Mouse (Mus musculus): ENCODE measurements at regions not wholly inside any gene's neighbourhood (a gene's known extent, or its start where the extent isn't known, plus 50 kb on each side); places are given as distances from the start of the nearest gene placed in this dataset.

DNA sequence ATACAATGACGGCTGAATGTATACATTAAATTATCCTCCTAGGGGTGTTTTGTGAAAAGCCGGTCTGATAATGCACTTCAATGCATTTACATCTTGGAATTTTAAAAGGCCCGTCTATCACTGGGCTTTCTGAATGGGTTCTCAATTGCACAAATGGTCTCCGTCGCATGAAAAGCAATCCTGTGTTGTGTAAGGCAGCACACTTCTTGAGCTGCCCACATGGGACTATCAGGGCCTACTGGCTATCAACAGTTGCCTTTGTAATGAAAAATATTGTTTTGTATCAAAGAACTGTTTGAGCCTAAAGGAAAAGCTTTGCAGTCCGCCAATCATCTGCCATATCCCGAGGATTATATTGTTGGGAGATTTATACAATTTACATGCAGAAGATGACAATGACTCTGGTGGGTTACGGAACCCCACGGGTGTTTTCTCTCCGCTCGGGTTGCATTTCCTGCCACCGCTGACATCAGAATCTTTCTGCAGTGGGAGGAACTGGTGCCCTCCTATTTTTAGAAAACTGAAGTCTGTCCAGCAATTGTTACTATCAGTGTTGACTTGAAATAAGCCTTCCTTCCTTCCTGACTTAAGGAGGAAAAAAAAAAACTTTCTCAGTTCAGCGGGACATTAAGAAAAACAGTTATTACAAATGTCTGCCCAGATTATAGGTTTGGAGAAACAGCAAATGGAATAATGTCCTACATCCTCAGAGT, 118.7 kb downstream of the Tmem26 start:
- DNase-seq: no peak

DNA sequence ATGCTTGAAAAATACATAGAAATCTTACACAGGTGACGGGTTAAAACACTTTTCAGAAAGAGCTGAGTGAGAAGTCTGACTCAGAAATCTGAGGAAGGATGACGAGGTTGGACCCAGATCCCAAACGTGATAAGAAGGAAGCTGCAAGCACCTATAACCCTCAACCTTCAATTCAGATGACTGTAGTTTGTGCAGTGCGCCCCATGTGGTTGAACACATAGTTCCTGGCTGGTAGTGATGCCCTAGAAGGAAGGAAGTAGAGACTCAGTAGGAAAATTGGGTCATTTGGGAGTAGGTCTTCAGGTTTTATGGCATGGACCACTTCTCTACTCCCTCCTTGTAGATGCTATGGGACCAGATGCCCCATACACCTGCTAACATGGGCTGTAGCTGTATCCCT, 120.6 kb downstream of the Tmem26 start:
- DNase-seq: no peak

DNA sequence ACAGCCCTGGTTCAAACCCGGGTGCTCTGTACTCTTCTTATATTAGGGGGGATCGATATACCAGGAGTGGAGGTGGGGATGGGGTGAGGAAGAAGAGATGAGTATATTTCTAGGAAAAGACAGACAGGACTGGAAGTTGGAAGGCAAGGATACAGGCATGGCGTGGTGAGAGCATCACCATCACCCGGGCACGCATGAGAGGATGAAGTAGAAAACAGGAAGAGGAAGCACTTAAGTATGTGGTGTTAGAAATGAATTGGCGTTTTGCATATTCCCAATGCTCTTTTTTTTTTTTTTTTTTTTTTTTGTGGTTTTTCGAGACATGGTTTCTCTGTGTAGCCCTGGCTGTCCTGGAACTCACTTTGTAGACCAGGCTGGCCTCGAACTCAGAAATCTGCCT, 121.2 kb downstream of the Tmem26 start:
- DNase-seq: no peak

DNA sequence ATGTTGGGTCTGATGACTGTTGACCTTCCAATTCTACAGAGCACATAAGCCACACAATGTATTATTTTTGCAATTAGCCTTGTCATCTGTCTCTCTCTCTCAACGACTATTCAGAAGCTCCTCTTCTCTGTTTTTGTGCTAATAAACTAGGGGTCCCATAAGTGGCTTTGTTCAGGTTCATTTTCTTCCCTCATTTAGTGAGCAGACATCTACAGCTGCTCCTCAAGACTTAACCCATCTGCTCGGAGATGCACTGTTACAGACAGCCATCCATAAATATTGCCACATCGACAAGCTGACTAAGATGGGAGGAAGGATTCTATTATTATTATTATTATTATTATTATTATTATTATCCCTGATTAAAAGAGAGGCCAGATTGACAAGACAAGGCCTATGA, 127.7 kb downstream of the Tmem26 start:
- no peak for DNase-seq

DNA sequence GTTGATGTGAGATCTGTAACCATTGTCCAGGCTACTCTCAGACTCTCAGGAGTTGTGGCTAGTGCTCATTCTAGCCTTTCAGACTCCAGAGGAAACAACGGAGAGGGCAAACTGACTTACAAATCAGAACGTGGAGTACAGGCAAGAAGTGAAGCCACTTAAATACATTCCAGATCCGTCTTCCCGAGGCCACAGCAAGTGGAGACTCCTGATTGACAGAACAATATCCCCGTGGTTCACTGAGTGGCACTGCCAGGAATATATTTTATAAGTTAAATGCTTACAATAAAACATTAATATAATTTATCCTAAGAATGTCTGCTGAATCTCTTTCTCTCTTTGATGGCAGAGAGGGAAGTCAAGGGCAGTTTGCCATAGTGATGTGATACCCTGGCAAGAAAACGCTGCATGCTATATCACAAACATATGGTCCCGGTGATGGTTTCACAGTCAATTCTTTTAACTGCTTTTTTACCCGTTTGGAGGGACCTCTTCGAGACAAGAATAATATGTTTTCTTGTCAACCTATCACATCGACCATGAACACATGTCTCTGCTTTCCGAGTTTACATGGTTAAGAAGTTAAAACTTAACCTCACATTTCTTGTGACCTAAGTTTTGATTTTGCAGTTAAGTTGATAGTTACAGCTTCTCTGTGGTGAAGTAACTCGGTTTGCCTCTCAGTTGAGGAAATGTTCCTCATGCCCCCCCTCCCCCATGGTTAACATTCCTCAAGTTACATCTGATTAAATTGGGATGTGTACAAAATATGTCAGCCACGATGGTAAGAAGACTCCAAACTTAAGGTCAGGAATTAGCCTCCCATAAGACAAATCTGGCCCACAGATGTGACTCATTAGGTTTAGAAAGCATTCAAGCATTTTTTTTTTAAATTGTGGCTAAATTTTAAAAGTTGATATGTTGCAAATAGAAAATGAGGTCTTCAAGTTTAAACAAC, 132.8 kb downstream of the Tmem26 start:
- no peak for DNase-seq

DNA sequence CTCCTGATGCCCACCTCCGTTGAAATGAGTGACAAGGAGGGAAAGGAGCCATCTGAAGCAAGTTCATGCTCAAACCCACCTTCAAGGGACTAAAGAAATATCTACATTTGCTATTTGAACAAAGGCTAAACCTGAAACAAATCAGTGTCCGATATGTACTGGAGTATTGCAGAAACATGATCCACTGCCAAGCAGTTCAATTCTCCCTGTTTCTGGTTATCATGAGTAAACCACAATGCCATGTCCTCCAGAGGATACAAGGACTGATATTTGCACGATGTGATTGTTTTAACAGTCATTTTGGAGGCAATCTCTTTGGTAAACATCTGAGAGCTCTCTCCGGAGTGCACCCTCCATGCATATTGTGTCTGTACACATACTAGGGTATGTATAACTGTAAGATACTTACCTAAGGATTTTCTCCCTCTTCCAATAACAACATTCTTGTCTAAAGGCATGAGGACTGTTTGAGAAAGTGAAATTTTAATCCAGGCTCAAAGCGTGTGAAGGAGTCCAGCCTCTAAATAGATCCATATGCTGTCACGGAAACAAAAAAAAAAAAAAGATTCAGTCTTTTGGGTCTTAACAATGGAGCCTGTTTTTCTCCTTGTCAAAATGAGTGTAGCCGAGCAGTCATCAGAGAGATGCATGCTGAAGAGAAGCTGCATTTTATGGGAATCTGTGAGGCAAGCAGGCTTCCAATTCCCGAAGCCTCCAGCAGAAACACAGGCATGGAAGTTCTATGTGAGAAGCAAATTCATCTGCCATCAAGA, 141.3 kb downstream of the Tmem26 start:
- DNase-seq: no peak

DNA sequence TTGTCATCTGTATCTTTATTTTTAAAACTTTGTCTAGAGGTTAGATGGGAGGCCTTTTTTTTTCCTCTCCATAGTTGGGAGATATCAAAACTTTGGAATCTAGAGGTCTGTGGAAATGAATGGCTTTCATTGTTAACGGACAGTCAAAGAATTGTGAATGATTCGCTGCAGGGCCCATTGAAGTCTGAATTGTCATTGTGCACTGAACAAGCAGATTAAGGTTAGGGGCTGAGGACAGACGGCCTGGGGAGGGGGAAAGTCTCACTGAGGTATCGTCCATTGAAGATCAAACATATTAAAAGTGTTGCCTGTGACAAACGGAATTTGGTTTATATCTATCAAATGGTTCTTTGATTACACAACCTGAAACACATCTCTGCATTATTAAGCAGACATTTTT, 142.3 kb downstream of the Tmem26 start:
- DNase-seq: no peak

DNA sequence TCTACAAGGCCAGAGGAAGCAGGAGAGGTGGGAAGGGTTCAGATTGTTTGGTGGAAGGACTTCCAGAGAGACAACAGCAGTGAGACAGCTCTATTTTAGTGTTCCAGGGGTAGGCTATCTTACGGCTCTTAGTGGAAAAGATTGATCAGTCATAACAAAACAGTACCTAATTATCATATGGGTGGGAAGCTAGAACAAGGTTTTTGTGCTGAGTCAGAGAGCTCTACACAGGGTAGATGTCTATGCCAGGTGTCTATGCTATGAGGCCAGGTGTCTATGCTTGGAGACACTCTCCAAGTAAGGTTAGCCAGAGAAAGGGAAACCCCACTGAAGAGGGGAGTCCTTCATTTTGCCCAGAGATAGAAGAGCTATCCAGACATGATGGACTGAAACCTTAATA, 143.9 kb downstream of the Tmem26 start:
- no peak for DNase-seq

DNA sequence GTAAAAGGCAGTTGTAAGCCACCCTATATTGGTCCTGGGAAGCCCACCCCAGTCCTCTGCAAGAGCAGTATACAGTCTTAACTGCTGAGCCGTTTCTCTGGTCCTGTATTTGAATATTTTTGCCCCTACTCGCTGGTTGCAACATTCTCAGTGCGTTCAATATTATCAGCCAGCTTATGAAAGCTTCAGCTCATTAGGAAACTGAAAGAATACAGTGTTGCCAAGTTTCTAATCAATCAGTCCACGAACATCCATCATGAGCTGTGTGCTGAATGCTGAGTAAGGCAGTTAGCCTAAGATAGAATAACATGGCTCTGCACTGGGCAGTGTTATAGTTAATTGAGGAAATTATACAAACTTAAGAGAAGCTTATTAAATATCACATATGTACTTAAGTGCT, 148.7 kb downstream of the Tmem26 start:
- no peak for DNase-seq

DNA sequence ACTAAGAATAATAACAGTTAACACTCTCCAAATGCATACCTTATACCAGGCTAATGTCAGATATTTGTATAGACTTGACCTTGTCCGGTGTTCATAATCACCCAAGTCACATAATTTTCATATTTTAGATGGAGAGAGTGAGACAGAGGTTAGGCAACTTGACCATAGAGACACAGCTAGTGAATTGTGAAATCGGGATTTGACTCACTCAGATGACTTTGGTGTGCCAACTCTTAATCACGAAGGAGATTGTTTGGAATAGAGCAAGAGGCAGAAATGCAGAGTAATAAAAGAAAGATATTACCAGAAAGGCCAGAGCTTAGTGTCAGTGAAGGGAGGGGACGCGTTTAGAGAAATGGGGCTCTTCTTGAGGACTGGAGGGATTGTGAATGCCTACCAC, 152.2 kb downstream of the Tmem26 start:
- no peak for DNase-seq

DNA sequence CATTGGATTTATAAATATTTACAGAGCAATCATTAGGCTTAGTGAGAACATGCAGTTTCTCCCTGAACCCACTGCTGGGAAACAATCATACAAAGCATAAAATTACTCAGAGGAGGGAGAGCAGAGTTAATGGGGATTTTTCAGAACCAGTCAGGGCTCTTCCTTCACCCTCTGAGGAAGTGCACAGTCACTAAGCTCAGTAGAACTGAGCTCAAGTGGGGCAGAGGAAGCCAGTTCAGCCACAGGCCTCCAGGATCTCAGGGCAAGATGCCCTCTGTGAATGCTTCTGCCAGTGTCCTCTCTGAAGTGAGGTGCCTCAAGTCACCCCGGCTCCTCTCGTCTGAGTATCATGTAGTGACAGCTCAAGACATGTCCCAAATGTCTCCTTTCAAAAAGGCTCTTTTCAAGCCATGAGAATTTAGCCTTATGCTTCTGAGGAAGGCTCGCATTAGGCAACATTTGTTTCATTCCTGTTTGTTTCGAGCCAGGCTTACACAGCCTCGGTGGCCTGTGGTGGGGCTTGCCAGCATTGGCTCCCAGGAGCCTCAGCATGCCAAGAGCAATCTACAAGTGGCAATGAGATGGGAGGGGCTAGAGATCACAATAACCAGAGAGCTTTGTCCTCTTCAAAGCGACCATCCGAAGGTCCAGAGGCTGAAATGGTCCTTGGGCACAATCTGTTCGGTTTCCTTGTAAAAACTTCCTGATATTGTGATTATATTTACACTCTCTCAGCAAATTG, 169.8 kb downstream of the Tmem26 start:
- peak in 1 of 2 experiments; percentile 13 for DNase-seq

DNA sequence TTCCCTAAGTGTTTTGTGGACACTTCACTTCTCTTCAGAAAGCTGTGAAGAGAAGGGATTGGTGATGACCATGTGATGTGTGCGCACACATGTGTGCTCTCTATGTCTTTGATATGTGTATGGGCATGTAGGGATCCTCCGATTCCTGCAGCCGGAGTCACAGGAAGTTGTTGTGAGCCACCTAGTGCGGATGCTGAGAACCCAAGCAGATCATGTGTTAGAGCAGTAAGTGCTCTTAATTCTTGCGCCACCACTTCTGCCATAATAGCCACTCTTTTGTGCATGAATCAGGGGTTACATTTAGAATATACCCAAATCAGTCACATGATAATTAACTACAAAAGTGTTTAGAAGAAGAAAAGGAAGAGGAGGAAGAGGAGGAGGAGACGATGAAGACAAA, 170.7 kb downstream of the Tmem26 start:
- DNase-seq: no peak

DNA sequence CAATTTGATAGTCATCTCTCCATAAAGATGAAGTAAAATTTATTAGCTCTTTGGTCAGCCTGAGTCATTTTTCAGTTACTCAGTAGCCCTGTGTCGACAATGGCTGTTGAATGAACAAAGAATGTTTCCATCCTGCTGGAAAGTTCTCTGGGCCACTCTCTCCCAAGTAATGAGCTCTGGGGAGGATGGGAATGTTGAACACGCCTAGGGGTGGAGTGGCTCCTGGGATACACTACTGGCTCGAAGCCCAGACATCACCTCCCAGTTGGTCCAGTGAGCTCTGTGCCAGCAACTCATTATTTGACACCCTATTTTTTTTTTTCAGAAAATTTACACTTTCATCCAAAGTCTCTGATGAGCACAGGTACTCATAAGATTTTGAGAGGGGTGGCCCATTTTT, 174.1 kb downstream of the Tmem26 start:
- no peak for DNase-seq

DNA sequence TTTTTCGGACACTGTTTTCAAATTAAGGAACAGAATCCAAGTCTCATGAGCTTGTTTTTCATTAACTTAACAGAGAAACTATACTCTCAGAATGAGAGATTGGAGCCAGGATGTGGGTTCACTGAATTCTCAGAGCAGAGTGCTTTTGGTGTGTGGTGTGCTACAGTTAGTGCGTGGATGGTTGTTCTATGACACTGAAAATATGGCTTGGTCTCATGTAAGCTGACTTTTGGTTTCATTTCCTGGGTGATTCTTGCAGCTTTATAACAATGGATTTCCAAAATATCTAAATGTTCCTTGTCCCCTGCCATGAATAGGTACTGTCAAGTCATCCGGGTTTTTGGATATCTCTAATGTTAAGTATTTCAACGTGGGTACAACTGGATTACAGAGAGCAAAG, 177.7 kb downstream of the Tmem26 start:
- DNase-seq: no peak

DNA sequence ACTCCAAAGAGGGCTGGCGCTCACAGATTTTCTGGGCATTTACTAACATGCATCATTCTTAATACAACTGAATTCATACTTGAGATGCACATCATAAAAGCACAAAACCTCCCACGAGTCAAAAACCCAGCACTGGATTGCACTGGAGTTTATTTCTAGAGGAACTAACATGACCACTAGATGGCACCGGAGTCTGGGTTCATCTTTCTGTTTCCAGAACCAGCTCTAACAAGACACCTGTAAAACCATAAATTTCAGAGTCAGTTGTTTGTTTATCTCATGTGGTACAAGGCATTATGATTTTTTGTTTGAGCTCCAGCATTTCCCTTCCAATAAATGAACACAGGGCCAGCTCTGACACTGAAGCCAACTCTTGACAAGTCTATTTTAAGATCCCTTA, 179.2 kb downstream of the Tmem26 start:
- DNase-seq: peak; percentile 22 to 65

DNA sequence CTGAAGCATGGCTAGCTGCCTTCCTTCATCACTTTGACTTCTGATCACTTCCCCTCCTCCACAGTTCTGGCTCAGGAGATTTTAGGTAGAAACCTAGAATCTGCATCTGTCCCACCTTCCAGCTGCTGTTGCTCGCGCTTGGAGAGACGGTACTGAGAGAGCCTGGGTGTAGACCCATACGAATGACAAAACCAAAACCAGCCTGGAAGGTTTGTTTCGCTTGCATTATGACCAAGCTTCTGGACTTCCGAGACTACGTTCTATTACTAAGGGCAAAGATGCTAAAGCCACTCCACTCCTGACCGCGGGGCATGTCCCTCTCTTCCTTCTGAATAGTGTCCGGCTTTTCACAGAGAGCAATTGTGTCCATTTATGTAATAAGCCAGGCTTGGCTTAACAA, 180.9 kb downstream of the Tmem26 start:
- DNase-seq: no peak

DNA sequence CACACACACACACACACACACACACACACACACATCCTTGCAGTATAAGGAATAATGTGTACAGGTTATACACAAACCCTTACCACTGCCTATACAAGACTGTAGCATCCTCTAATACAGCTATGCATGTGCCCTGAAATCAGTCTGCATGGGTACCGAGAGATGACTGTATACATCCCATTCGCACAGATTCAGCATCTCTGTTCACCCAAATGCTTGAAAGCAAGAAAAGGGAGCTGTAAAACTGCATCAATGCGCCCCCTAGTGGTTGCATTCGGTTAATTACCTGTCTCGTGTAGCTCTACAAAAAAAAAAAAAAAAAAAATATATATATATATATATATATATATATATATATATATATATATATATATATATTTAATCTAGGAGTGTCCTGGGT, 184.8 kb downstream of the Tmem26 start:
- DNase-seq: peak; percentile 56 to 79

DNA sequence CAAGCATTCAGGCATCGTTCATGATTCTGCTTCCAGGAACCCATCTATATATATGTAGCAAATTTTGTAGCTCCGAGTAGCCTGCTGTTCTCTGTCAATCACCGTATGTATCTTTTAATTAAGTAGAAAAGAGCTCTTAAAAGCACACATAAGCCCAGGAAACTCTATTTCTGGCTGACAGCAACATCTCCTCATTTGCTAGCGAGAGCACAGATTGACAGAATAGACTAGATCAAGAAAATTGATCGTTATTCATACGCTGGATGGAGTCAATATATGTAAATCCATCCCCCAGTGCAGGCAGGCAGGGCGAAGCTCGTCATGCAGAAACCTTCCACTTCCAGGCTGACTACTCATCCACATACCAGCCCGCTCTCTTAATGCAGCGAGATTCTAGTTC, 185.6 kb downstream of the Tmem26 start:
- no peak for DNase-seq

DNA sequence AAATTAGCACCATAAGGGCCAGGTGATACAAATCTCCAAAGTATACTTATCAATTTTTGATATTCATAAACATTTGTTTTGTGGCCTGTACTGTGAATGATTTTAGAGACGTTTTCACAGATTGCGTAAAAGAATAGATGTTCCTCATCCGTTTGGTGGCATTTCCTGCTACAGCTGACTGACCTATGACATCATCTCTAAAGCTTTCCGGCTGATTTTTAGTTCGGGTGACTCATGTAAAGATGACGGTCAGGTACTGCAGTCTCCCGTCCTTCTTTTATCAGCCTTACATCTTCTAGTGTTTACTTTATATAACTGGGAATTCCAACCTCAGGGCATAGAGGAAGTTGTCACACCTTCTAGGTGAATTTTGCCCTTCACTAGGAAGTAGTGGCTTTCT, 192.7 kb downstream of the Tmem26 start:
- no peak for DNase-seq

DNA sequence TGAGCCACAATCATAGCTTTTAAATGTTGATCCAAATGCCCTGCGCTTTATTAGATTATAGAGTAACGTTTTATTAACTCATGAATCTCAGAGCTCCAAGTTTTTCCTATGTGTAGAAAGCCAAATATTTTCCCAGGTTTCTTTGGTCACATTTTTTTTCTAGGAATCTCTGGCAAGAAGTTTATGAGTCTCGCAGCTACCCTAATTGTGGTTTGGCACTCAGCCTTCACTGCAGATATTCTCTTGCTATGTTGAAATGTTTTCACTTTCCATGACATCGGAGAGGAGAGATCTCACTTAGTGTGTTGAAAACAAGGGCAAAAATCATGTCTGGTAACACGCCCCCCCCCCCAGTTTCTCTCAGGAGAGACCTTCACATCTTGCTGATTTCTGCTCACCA, 212.4 kb downstream of the Tmem26 start:
- no peak for DNase-seq

DNA sequence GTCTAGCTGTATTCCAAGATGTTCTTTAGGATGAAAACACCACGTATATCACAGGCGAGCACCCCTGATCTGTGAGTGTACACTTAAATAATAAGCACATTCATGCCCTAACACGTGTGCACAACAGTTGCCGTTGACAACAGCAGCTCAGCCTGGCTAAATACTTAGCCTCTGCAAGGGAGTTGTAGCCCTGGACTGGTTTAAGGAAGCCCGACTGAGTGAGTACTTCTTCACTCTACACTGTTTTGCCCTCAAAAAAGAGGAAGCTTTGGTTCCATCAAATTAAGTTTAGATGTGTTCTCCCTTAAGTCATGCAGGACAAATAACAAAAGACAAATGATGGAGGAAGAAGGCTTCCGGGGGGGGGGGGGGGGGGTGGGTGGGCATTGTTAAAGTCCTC, 208.0 kb upstream of the Rhobtb1 start:
- DNase-seq: no peak

DNA sequence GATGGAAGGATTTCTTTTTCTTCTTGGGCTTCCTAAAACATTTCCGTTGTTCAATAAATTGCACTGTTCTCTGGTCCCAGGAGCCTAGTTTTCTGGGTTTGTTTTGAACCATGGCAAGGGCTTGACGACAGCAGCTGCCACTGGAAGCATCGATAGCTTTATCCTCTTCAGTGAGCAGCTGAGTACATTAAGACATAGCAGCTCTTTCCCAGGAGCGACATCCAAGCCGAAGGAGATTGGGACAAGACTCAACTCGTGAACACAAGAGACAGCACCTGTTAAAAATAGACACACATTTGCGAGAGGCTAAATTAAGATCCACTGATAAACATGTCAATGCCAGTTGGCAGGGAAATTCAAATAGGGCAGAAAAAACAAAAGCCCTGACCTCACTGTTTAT, 194.7 kb upstream of the Rhobtb1 start:
- DNase-seq: no peak

DNA sequence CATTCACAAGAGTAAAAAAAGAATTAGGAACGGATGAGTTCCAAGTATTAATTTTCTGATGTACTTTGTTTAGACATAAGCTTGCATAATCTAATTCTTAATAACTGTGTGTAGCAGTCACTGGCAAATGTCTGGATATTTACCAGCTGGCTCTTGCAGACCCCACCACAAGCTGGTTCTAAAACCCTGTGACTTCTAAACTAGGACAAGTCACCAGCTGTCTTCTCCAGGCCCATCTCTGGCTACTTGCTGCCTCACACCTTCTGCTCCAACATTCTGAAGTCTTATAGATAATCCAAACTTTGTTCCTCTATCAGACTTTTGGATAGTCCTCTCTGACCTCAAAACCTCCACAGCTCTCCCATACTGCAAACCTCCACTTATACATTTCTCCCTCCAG, 189.9 kb upstream of the Rhobtb1 start:
- DNase-seq: no peak
